Mouse (Mus musculus) heart, postnatal 25 days (tissue): Measurements from ENCODE around the gene Cntfr. TPM values are rescaled to one million over a fixed set of nuclear protein-coding genes. Genes with fewer than 3 reads are reported as not detected.
A peak's percentile ranks its signal among the peaks of the same experiment; 100 is the strongest.

Experiments
- DNase-seq: peaks from one replicate; pipeline ENCODE4 v3.0.0; 2022; ENCODE audit warnings: low spot score
- intact Hi-C: fragments of 180-260 bp; cut with DNase I; formaldehyde crosslinking; loops from one replicate; pipeline ENCODE4 v1.15.1; 2025
- total RNA-seq, 2 experiments: library from RNA; stranded (reverse); gene quantifications; 2 replicates each; pipeline ENCODE4 v1.2.3; 2021

Gene Cntfr
- total RNA-seq, 2 experiments from 2014 or later, result 4.2 to 5.1 TPM

GRCm38 (mm10) chr4:41658566-41659384 is 38.1 kb downstream of the Cntfr start:
- intact Hi-C loops, result loop anchor here (2.0 kb wide), 1 partner anchor 38 kb away; the partner anchor contains the start of gene Cntfr
- no peak for DNase-seq

GRCm38 (mm10) chr4:41655525-41655924 is 41.4 kb downstream of the Cntfr start:
- DNase-seq, result no peak
- intact Hi-C loops, result loop anchor here (2.0 kb wide), 1 partner anchor 51 kb away; no protein-coding TSS in a partner anchor

- intact Hi-C loops, result loop anchor here (2.0 kb wide), 1 partner anchor 53 kb away; no protein-coding TSS in a partner anchor
These were observed 42.7 kb downstream of the Cntfr start for GRCm38 (mm10) chr4:41654217-41654616.

GRCm38 (mm10) chr4:41653730-41654129 is 43.2 kb downstream of the Cntfr start:
- no peak for DNase-seq
- intact Hi-C loops, result loop anchor here (2.0 kb wide), 5 partner anchors 39 to 185 kb away; no protein-coding TSS in a partner anchor

More at GRCm38 (mm10) chr4:41654217-41654616, 42.7 kb downstream of the Cntfr start:
- DNase-seq, result no peak

GRCm38 (mm10) chr4:41653296-41653695 is 43.6 kb downstream of the Cntfr start:
- DNase-seq, result no peak
- intact Hi-C loops, result loop anchor here (2.0 kb wide), 4 partner anchors 38 to 184 kb away; no protein-coding TSS in a partner anchor

GRCm38 (mm10) chr4:41648627-41649026 is 48.3 kb downstream of the Cntfr start:
- no peak for DNase-seq
- intact Hi-C loops, result no loop called here

GRCm38 (mm10) chr4:41648157-41648556 is 48.7 kb downstream of the Cntfr start:
- DNase-seq, result no peak
- intact Hi-C loops, result no loop called here

- DNase-seq, result no peak
- intact Hi-C loops, result no loop called here
These were observed 51.4 kb downstream of the Cntfr start for GRCm38 (mm10) chr4:41645488-41645887.

GRCm38 (mm10) chr4:41641199-41641822 is 55.6 kb downstream of the Cntfr start:
- intact Hi-C loops, result no loop called here
- no peak for DNase-seq

GRCm38 (mm10) chr4:41639913-41640507 is 56.9 kb downstream of the Cntfr start, which contains the start of gene Enho:
Gene Enho (minus strand): TSS chr4:41640324.
- DNase-seq, result peak; percentile 91
- intact Hi-C loops, result no loop called here

GRCm38 (mm10) chr4:41639214-41639841 is 57.6 kb downstream of the Cntfr start:
- no peak for DNase-seq
- intact Hi-C loops, result no loop called here

GRCm38 (mm10) chr4:41638828-41639213 is 58.1 kb downstream of the Cntfr start:
- no peak for DNase-seq
- intact Hi-C loops, result no loop called here

GRCm38 (mm10) chr4:41638186-41638731 is 58.6 kb downstream of the Cntfr start:
- intact Hi-C loops, result no loop called here
- DNase-seq, result no peak

GRCm38 (mm10) chr4:41636882-41637635 is 59.8 kb downstream of the Cntfr start:
- intact Hi-C loops, result no loop called here

GRCm38 (mm10) chr4:41636366-41636765 is 60.5 kb downstream of the Cntfr start:
- no peak for DNase-seq
- intact Hi-C loops, result no loop called here

More at GRCm38 (mm10) chr4:41636882-41637635, 59.8 kb downstream of the Cntfr start:
- no peak for DNase-seq

GRCm38 (mm10) chr4:41635906-41636305 is 61.0 kb downstream of the Cntfr start:
- intact Hi-C loops, result no loop called here

GRCm38 (mm10) chr4:41635224-41635623 is 61.7 kb downstream of the Cntfr start:
- no peak for DNase-seq
- intact Hi-C loops, result no loop called here

More at GRCm38 (mm10) chr4:41635906-41636305, 61.0 kb downstream of the Cntfr start:
- no peak for DNase-seq

GRCm38 (mm10) chr4:41634631-41635030 is 62.3 kb downstream of the Cntfr start:
- intact Hi-C loops, result no loop called here
- DNase-seq, result no peak

- intact Hi-C loops, result no loop called here
- DNase-seq, result no peak
These were observed 63.9 kb downstream of the Cntfr start for GRCm38 (mm10) chr4:41633001-41633400.
